Mouse (Mus musculus): Measurements from ENCODE around the gene Cacna2d3.

The Cacna2d3 gene

GRCm38 (mm10) chr14:29721488-29722385 is at the start of gene Cacna2d3:
Gene Cacna2d3, minus strand, starts transcription at chr14:29721864.
- in situ Hi-C loops (cut with MboI) = no loop called here

DNA sequence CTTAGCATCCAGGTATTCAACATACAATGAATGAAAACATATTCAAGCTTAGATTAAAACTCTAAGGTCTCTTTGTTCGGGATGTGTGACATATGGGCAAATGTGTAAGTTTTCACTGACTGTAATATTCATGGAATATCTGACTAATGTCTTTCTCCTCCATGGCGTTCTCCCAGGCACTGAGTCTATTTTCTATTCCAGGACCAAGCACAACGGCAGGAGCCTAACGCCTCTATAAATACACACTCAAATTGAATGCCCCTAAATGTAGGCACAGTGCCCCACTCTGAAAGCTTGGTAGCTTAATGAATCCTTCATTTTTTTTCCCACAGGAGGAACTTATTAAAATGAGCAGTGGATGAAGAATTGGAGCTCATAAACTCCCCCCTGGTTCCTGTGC is 47.8 kb upstream of the Cacna2d3 start:
- in situ Hi-C loops (cut with MboI) = no loop called here

- in situ Hi-C loops (cut with MboI) = no loop called here
Measured at GRCm38 (mm10) chr14:29752876-29753275, 31.2 kb upstream of the Cacna2d3 start.

- in situ Hi-C loops (cut with MboI) = no loop called here
Measured at GRCm38 (mm10) chr14:29738751-29739150, 17.1 kb upstream of the Cacna2d3 start.

- in situ Hi-C loops (cut with MboI) = no loop called here
Measured at GRCm38 (mm10) chr14:29730256-29730655, 8.6 kb upstream of the Cacna2d3 start.

DNA sequence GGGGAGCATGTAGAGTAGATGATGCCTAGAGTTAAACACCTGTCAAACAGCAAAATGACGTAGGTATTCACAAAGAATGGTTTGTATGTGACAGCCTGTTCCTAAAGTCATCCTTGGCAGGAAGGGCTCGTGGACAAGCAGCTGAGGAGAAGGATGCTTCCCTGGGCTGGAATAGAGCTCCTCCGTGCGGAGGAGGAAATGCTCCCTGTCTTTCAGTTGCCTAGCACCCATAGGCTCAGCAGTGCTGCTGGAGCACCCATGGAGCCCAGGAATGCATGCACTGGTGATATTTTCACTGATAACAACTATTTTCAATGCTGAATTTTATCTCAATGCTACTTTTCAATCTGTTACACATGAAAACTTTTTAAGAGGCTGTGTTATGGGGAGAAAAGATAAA is 7.3 kb upstream of the Cacna2d3 start:
- in situ Hi-C loops (cut with MboI) = no loop called here

DNA sequence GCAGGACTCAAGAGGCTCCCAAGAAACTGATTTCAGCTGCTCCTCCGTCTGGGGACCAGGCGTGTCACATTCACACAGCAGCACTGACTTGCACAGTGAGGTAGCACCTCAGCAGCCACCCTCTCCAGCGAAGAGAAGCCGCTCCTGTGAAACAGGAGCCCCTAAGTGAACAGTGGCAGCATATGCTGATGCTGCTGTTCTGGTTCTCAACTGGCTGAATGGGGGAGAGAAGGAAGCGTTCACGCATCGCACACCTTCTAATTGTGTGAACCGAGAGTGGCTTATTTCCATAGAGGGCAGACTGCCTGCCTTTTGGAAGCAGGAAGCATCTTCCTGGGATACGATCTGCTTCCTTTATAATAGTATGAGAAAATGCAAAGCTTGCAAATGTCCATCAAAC is 5.9 kb upstream of the Cacna2d3 start:
- in situ Hi-C loops (cut with MboI) = no loop called here

DNA sequence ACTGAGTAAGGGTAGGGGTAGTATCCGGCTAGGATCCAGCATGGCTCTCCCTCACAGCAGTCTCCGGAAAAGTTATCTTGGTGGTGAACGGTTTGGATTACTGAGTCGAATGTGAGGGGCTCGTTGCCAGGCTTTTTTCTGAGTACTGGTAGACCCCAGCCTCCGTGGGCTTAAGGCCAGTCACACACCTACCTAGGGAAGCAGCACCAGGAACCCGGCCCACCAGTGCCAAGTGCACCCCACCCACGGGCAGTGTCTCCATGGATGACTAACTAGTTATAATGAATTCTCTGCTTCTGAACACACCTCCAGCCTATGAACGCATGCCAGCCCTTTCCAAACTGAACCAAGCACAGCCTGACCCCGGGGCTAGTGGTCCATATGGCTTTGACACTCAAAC is 1.6 kb upstream of the Cacna2d3 start:
- in situ Hi-C loops (cut with MboI) = no loop called here

DNA sequence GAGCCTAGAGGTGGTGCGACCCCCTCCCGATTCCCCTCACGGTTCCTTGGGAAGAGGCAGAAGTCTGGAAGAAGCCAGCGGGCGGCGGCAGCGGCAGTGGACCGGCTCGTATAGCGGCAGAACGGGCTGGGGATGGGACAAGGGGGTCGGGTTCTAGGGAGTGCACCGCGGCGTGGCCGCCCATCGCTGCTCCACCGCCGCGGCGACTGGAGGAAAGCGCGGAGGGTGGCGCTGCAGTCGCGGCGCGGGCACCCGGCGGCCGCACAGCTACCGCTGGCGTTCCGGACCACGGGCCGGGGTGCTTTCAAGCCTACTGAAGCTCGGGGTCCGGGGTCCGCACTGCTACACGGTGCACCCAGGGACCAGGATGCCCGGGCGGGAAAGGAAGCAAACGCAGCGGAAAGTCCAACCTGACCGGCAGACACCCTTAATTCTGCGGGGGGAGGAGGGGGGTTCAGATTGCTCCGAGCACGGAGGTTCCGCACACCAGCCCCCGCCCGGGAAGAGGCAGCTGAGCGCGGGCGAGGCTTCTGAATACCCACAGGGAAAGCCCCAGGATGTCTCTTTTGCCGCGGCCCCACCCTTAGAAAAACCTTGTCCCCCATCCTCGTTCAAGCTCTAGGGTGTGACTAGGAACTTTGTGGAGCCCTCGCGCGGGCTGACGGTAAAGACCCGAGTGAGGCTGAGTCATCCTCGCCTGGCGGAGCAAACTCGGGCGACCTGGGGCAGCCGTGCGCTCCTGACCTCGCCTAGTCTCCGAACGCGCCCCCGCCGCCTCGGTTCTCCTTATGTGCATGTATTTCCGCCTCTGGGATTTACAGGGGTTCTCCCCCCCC is 940 bp upstream of the Cacna2d3 start:
- in situ Hi-C loops (cut with MboI) = no loop called here

DNA sequence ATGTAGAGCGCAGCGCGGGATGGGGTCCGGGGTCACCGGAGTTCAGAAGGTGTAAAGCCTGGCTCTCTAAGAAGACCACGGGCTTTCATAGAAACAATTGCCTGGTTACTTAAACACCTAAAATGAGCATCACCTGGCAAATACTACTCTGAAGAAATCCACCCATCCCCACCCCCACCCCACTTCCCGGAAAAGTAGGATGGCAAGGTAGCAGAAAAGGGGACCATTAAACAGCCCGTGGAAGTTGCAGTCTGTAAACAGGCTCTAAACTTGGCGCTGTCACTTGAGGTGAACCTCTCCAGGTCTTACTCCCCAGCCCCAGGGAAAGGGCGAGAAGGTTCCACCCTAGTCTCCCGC is 555 bp downstream of the Cacna2d3 start:
- in situ Hi-C loops (cut with MboI) = no loop called here

DNA sequence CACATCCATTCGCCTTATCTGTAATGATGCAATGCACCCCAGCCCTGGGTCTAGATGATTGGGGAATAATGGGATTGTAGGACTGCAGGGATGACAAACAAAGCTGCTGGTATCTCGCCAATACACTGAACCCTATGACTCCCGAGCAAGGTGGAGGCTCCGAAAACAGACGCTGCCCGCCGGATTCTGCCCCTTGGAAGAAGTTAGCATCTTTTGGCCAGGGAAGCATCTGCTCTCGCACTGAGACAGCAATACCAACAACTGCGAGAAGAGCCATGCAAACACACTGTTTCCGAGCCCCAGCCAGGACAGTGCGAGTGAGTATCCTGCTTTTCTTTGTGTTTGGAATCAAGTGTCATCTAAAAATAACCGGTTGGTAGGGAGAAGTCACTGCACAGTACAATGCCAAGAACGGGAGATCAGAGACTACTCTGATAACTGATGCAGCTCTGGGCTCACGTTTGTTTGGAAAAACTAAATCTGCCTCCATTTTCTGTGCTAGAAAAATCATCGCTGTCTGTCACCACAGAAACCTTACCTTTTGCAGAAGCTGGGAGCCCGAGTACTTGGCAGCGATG is 1.2 kb downstream of the Cacna2d3 start:
- in situ Hi-C loops (cut with MboI) = no loop called here

- in situ Hi-C loops (cut with MboI) = no loop called here
Measured at GRCm38 (mm10) chr14:29712621-29713020, 9.0 kb downstream of the Cacna2d3 start.

- in situ Hi-C loops (cut with MboI) = no loop called here
Measured at GRCm38 (mm10) chr14:29707561-29708335, 13.9 kb downstream of the Cacna2d3 start.

DNA sequence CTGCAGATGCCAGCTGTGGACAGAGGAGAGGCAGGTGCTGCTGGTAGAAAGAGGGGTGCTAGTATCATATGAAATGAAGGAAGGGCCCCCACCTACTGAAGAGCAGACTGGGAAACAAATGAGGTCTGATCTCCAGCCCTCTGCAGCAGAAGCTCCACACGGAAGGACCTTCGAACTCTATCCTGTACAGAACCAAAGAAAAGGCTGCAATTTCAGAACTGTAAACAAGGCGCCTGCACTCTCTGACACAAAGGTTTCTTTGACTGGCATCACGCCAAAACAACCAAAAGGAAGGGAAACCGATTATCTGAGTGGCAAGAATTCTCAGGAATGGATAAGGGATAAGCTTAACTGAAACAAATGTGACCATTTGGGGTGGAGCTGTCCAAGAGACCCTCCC is 18.9 kb downstream of the Cacna2d3 start:
- in situ Hi-C loops (cut with MboI) = no loop called here

GRCm38 (mm10) chr14:29696131-29696530 is 25.5 kb downstream of the Cacna2d3 start:
- in situ Hi-C loops (cut with MboI) = no loop called here

- in situ Hi-C loops (cut with MboI) = no loop called here
Measured at GRCm38 (mm10) chr14:29672436-29673050, 49.1 kb downstream of the Cacna2d3 start.

DNA sequence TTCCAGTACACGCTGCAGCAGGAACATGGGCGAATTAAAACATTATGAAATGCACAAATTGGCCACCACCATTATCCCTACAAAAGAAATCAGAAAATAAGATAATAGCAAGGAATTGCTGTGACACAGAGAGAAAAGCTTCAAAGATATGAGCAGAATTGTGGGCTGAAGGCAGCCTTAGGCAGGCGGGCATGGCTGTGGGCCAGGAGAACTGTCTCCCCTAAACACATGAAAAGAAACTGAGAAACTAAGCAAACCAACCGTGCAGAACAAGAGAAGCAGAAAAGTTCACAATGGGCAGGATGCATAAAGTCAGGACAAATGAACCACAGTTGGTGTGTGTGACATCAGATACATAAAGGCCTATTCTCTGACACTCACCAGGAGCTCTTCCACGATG is 51.8 kb downstream of the Cacna2d3 start:
- in situ Hi-C loops (cut with MboI) = no loop called here

DNA sequence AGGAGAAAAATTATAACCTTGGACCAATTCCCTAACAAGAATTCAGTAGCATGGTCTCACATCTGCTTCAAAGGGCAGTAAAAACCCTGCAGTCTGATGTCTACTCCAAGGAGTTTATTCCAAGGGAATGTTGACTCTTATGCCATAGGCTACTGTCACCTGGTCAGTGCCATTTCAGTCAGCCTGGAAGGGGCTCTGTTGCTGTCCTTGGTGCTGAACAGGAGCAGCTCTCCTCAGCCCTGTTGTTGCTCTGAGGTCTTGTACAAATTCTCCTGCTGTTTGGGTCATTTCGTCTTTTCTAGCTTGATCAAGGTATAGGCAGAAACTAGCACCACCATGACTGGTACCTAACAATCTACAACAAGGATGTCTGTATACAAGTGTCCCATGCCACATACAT is 64.7 kb downstream of the Cacna2d3 start:
- in situ Hi-C loops (cut with MboI) = no loop called here

DNA sequence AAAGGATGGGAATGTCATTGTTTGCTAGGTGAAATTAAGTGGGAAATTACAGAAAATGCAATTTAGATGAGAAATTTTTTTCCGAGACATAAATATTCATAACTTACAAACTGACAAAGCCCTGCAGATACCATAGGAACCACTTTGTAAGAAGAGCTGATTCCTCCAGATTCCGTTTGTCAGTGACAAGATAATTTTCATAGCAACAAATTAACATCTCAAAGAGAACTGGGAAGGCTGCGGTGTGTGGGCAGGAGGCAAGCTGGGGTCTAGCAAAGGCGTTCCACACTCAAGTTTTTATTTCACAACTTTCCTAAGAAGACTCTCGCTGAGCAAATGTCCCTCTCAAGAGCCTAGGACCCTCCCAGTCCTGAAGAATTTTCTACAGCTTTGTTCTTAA is 71.1 kb downstream of the Cacna2d3 start:
- in situ Hi-C loops (cut with MboI) = no loop called here

DNA sequence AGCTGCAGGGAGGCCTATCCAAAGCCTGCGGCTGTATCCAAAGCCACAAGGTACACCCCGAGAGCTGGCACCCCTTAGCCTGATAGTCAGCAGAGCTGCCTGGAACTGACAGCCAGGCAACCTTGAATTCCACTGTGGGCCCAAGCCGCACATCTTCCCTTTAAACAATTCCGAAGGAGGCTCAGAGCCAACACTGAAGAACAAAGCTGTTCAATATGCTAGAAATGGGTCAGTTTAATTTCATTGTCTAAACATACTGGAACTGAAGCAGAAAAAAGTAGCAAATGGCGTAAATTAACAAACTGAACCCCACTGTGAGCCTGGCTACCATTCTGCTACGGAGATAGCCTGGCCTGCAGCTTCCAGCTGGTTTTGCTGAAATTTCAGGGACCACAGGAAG is 72.9 kb downstream of the Cacna2d3 start:
- in situ Hi-C loops (cut with MboI) = no loop called here

GRCm38 (mm10) chr14:29645421-29645820 is 76.2 kb downstream of the Cacna2d3 start:
- in situ Hi-C loops (cut with MboI) = no loop called here

Data from mature B cell (primary cell).